Mouse (Mus musculus): ENCODE data around the gene Svopl.

Gene Svopl

DNA sequence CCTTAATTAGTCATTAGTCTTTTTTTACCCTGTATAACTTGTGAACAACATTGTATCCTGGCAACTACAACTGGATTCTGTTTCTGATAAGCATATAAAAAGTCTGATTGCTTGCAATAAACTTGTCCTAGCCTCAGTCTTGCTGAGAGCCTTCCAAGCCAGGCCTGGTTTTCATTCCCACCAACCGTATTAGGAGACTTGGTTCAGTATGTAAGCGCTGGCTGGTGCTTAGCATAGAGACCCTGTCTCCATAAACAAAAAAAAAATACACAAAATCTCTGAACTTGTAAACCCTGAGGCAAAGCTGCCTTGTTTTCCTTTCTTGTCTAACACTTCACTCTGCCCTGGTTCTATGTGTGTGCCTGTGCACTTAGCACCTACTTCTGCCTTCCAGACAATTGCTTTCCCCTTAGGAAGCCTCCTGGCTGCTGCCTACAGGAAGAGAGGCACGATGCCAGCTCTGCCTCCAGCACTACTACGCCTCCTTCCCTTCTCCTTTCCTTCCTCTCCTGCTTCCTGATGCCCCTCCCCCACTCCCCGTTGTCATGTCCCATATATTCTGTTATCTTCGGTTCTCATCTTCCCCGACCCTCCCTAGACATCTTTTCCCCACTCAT lies 14.8 kb downstream of the Svopl start:
- no peak for DNase-seq (ENCODE audit: low spot score)

DNA sequence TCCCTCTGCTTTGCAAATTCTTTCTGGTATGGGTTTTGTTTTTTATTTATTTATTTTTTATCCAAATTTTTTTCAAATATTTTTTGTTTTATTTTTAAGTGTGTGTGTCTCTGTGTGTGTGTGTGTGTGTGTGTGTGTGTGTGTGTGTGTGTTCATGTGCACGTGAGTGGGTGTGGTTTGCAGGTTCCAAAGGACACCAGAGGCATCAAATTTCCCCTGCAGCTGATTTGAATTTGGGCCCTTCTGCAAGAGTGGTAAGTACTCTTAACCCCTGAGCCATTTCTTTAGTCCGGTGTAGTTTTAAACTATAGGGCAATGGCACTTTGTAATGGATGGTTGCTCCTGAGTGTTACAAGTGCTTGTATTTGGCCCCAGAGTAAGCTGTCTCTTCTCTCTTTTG lies 18.6 kb downstream of the Svopl start:
- no peak for DNase-seq (ENCODE audit: low spot score)

DNA sequence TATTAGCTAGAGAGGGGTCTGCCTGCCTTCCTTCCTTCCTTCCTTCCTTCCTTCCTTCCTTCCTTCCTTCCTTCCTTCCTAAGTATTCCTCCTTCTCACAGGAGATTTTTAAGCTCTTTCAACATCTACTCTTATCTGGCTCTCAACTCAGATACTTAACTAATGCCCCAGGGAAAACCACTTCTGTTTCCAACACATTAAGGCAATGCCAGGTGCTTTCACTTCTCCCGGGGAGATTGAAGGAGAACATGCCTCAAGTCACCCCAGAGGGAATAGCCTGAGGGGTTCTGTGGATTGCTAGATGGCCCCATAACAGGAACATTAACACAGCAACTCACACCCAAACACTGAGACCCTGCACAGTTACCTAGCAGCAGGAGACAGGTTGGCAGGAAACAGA lies 19.0 kb downstream of the Svopl start:
- DNase-seq (ENCODE audit: low spot score) = no peak

DNA sequence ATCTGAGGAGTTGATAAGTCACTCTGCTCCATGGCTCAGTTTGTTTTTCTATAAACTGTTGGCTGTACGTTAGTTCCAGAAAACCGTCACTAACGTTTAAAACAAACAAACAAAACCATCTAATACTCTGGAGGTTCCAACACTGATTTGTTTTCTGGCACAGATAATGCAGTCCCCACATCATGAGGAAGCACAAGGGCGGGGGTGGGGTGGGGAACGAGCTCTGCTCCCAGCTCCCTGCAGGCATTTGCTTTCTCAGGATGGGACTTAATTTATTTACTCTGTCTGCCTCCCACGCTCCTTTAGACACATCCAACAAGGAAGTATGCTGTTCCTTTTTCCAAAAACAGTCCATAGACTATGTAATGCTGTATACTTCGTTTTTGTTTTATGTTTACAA lies 23.5 kb downstream of the Svopl start:
- no peak for DNase-seq (ENCODE audit: low spot score)

DNA sequence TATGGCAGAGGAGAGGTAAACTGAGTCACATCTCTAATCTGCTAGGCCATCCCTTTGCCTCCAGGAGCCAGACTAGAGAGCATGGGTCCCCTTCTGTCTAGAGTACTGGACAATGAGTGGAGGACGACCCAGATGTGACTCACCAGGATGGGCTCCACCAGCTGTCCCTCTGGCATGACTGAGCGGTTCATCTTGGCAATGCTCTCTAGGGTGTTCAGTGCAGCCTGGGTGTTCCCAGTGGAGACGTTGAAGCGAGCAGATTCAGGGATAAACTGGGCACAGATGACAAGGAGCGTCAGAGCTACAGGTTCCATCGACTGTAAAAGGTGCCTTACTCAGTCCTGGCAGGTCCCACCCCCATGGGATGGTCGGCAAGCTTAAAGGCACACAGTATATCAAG lies 25.4 kb downstream of the Svopl start:
- no peak for DNase-seq (ENCODE audit: low spot score)

DNA sequence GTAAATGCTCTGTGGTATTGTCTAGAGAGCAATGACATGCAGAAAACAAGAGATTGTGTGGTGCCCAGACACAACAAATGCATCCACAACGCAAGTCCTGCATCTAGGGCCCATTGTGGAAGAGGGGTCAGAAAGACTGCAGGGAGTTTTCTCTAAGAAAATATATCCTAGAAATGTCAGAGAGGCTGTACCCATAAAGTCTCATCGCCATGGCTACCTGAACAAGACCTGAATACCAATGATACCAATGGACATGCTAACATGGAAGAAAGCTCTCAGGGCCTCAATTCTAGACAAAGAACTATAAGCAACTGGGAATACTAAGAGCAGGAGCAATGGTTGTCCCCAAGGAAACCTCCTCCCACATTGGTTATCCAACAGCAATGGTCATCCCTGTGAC lies 34.0 kb downstream of the Svopl start:
- no peak for DNase-seq (ENCODE audit: low spot score)

DNA sequence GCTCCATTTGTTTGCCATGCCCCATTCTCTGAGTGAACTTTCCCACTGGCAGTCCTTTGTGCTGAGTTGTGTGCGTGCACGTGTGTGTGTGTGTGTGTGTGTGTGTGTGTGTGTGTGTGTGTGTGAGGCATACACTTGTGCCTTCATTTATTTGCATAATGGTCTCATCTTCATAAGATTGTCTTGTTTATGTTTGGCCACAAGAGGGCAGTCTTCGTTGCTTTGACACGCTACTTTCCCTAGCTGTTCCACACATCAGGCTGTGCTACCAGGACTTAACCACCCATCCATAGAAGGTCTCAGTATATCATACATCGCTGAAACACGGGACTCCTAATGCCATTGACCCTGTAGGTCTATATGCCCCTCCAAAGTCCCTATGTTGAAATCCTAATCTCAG lies 39.3 kb downstream of the Svopl start:
- no peak for DNase-seq (ENCODE audit: low spot score)

DNA sequence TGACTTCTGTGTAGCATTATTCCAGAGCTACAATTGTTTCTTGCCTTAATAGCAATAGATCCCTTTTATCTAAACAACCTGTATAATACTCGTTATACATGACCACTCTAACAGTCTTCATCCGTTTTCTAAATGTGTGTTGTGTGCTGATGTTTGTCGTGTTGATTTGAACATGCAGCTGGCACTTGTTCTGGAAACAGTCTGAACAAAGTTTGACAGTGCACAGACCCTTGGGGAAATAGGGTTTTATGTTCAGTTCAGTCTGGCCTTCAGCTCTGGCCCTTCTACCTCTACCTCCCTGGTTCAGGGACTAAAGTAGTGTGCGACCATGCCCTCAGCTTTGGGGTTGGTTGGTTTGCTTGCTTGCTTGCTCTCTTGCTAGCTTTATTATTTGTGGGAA lies 79.4 kb downstream of the Svopl start:
- no peak for DNase-seq (ENCODE audit: low spot score)

DNA sequence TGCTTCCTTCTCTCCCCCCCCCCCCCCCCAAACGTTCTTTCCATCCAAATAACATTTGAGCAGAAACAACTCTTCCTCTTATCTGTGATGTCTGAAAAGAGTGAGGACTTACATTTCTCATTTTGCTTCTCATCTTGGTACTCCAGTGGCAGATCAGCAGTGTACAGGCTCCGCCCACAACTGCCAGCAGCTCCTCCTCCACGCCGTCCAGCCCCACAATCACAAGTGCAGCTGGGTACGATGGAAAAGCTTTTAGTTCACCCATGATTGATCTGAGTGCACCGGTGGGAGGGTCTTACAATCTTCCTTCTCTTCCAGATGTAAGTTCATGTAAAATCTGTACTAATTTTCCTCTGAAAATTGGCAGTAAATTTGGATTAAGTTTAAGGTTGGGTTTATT lies 95.5 kb downstream of the Svopl start:
- DNase-seq (ENCODE audit: low spot score) = no peak

DNA sequence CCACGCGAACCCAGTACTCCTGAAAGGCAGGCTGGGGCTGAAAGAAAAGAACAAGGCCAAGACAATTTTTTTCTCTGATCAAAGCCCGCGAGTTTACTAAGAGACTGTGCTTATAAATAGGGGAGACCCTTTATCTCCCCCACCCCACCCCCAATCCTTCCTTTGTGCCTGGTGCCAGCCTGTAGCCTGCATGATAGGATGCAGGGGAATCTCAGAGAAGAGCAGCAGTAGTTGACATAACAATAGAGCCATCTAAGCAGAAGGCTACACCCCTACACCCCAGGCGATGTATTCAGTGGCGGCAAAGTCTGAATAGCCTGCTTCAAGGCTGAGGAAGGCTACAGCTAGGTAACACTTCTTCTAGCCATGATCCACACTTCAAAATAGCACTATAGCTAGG lies 110.3 kb downstream of the Svopl start:
- DNase-seq (ENCODE audit: low spot score) = no peak

Data from ovary, postnatal 10 days (tissue).